Mouse (Mus musculus) hindbrain, embryonic 11.5 days (tissue): Measurements from ENCODE around the gene Nos1ap. TPM values are rescaled to one million over a fixed set of nuclear protein-coding genes. Genes with fewer than 3 reads are reported as not detected.

Source experiments
- ATAC-seq: fragments of 200-750 bp; cut with Nextera tagmentation; 2 replicates; pipeline ENCODE4 v1.8.0; 2017; ENCODE audit warnings: mild to moderate bottlenecking, moderate TSS enrichment, moderate library complexity; ENCODE audit not compliant: low FRiP score
- DNase-seq: peaks from one replicate; pipeline ENCODE4 v3.0.0-alpha.2; 2015; ENCODE audit warnings: low spot score
- H3K27ac ChIP-seq: fragments of 300-500 bp; sonication (generic); 2 replicates; pipeline ENCODE4 v1.5.1; 2014; ENCODE audit warnings: mild to moderate bottlenecking, low read depth, low read length
- H3K27me3 ChIP-seq: fragments of 300-500 bp; sonication (generic); 2 replicates; pipeline ENCODE4 v1.6.1; 2014; ENCODE audit warnings: mild to moderate bottlenecking, low read length, moderate library complexity, mixed read lengths; ENCODE audit not compliant: control insufficient read depth, insufficient read depth
- H3K36me3 ChIP-seq: fragments of 300-500 bp; sonication (generic); 2 replicates; pipeline ENCODE4 v1.6.1; 2014; ENCODE audit warnings: mild to moderate bottlenecking, low read length, moderate library complexity, mixed read lengths; ENCODE audit not compliant: control insufficient read depth, insufficient read depth
- H3K4me1 ChIP-seq: fragments of 300-500 bp; sonication (generic); replicated peaks from 2 replicates; pipeline ENCODE4 v1.6.1; 2014; ENCODE audit warnings: low read length, mixed read lengths; ENCODE audit not compliant: control insufficient read depth, insufficient read depth
- H3K4me2 ChIP-seq: fragments of 300-500 bp; sonication (generic); replicated peaks from 2 replicates; pipeline ENCODE4 v1.6.1; 2014; ENCODE audit warnings: mild to moderate bottlenecking, low read depth, low read length
- H3K4me3 ChIP-seq: fragments of 300-500 bp; sonication (generic); 2 replicates; pipeline ENCODE4 v1.5.1; 2014; ENCODE audit warnings: low read depth, low read length
- H3K9ac ChIP-seq: fragments of 300-500 bp; sonication (generic); 2 replicates; pipeline ENCODE4 v1.6.1; 2014; ENCODE audit warnings: low read depth, low read length
- H3K9me3 ChIP-seq: fragments of 300-500 bp; sonication (generic); 2 replicates; pipeline ENCODE4 v1.6.1; 2016; ENCODE audit warnings: low read length; ENCODE audit not compliant: control insufficient read depth
- WGBS: fragments of 180-500 bp; shearing (Covaris S2); extraction: QIAGEN DNeasy Blood & Tissue Kit; methylation state at CpG from one replicate; pipeline ENCODE4 v1.1.7; 2014; 5-methylcytosine and 5-hydroxymethylcytosine counted together
- polyA plus RNA-seq: library from polyadenylated mRNA; unstranded; fragments of >200 nt; fragmentation: Nextera tagmentation; extraction: Ambion mirVana; gene quantifications from 2 replicates; pipeline ENCODE4 v1.2.1, GENCODE M21; 2014

Nos1ap gene
- polyA plus RNA-seq, 1 experiment from 2014 or later, result 9.7 TPM

GRCm38 (mm10) chr1:170325277-170325676 lies 264.4 kb downstream of the Nos1ap start:
- Histone ChIP-seq H3K27ac (no peak overlapping the region), H3K27me3 (no peaks in the 10 kb centered on the region), H3K4me1 (no peaks in the 10 kb centered on the region), H3K36me3 (no peaks in the 10 kb centered on the region), H3K4me3 (no peak overlapping the region), H3K9ac (no peak overlapping the region), H3K4me2 (no peak overlapping the region), H3K9me3 (no peaks in the 10 kb centered on the region)
- WGBS, result 85% methylated on average over 4 of the region's 4 CpGs
- ATAC-seq (no peak), DNase-seq (no peak)

- H3K4me3 ChIP-seq, result no peak overlapping the region
- 100% methylated on average over 1 of the region's 1 CpGs for WGBS
- ATAC-seq, result no peak
- DNase-seq, result no peak
- no peaks in the 10 kb centered on the region for H3K4me1 ChIP-seq
- no peaks in the 10 kb centered on the region for H3K9me3 ChIP-seq
- no peak overlapping the region for H3K4me2 ChIP-seq
- no peaks in the 10 kb centered on the region for H3K27me3 ChIP-seq
- H3K27ac ChIP-seq, result no peak overlapping the region
- no peaks in the 10 kb centered on the region for H3K36me3 ChIP-seq
- H3K9ac ChIP-seq, result no peak overlapping the region
Observed at GRCm38 (mm10) chr1:170324312-170324711, 265.3 kb downstream of the Nos1ap start.

GRCm38 (mm10) chr1:170323001-170323400 lies 266.7 kb downstream of the Nos1ap start:
- Histone ChIP-seq H3K27ac (no peak overlapping the region), H3K27me3 (no peaks in the 10 kb centered on the region), H3K36me3 (no peaks in the 10 kb centered on the region), H3K4me2 (no peak overlapping the region), H3K4me1 (no peaks in the 10 kb centered on the region), H3K9ac (no peak overlapping the region), H3K9me3 (no peaks in the 10 kb centered on the region), H3K4me3 (no peak overlapping the region)
- ATAC-seq (no peak), DNase-seq (no peak)
- 89% methylated on average over 10 of the region's 10 CpGs for WGBS

DNA sequence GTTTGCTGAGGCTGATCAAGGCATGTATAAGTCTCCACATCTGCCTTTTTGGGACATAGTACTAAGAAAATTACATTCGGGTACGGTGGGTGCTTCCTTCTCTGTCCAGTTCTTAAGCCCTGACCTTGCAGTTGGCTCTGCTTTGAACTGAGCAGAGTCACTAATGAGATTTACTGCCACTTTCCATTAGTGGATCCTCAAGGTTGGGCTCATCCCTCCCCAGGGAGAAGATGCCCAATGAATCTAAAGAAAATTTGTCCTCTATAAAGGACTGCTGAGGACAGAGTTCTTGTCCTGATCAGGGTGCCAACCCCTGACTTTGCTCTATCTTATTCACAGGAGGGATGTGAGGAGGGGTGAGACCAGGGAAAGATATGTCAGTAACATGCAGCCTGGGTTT lies 267.6 kb downstream of the Nos1ap start:
- H3K4me2 ChIP-seq, result no peak overlapping the region
- no peak overlapping the region for H3K27ac ChIP-seq
- no peak for ATAC-seq

DNA sequence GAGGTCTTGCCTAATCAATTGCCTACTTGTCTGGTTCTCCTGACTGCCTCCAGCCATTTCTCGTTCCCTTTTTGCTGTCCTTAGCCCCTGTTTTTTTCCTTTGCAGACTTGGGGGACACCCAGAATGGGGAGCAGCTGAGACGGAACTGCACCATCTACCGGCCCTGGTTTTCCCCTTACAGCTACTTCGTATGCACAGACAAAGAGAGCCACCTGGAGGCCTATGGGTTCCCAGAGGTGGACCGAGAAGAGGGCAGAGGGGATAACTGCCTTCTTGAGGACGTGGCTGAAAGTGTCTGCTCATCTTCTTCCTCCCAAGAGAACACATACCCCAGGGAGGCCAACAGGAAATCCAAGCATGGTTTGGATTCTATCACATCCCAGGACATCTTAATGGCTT lies 278.2 kb downstream of the Nos1ap start:
- no peak overlapping the region for H3K9ac ChIP-seq
- H3K4me2 ChIP-seq, result no peak overlapping the region
- no peaks in the 10 kb centered on the region for H3K9me3 ChIP-seq
- no peak for ATAC-seq
- no peaks in the 10 kb centered on the region for H3K36me3 ChIP-seq
- WGBS, result 79% methylated on average over 6 of the region's 6 CpGs
- no peaks in the 10 kb centered on the region for H3K27me3 ChIP-seq
- DNase-seq, result no peak
- H3K4me3 ChIP-seq, result no peak overlapping the region
- H3K27ac ChIP-seq, result no peak overlapping the region
- H3K4me1 ChIP-seq, result no peaks in the 10 kb centered on the region

More for the DNA sequence above, 267.6 kb downstream of the Nos1ap start:
- 88% methylated on average over 2 of the region's 2 CpGs for WGBS
- Histone ChIP-seq H3K36me3 (no peaks in the 10 kb centered on the region), H3K4me3 (no peak overlapping the region), H3K4me1 (no peaks in the 10 kb centered on the region), H3K9me3 (no peaks in the 10 kb centered on the region), H3K9ac (no peak overlapping the region), H3K27me3 (no peaks in the 10 kb centered on the region)
- no peak for DNase-seq

GRCm38 (mm10) chr1:170308503-170308902 lies 281.2 kb downstream of the Nos1ap start, which contains the start of gene Spata46:
Gene Spata46, plus strand, starts transcription at chr1:170308803.
- H3K27me3 ChIP-seq, result no peaks in the 10 kb centered on the region
- 91% methylated on average over 4 of the region's 4 CpGs for WGBS
- DNase-seq, result no peak

GRCm38 (mm10) chr1:170306232-170306631 lies 283.4 kb downstream of the Nos1ap start, which contains the start of gene Gm7694:
Gene Gm7694, minus strand, starts transcription at chr1:170306332.
- no peak within 1 kb of the TSS for H3K4me3 ChIP-seq
- DNase-seq (no peak), ATAC-seq (no peak)
- no peak within 1 kb of the TSS for H3K9ac ChIP-seq
- H3K27me3 ChIP-seq, result no peaks in the 10 kb centered on the region
- H3K9me3 ChIP-seq, result no peaks in the 10 kb centered on the region
- H3K36me3 ChIP-seq, result no peaks in the 10 kb centered on the region
- 95% methylated on average over 4 of the region's 4 CpGs for WGBS
- H3K4me2 ChIP-seq, result no peak within 1 kb of the TSS
- H3K4me1 ChIP-seq, result no peaks in the 10 kb centered on the region
- H3K27ac ChIP-seq, result no peak within 1 kb of the TSS

More at GRCm38 (mm10) chr1:170308503-170308902, 281.2 kb downstream of the Nos1ap start, which contains the start of gene Spata46:
- H3K9ac ChIP-seq, result no peak within 1 kb of the TSS
- no peaks in the 10 kb centered on the region for H3K9me3 ChIP-seq
- no peaks in the 10 kb centered on the region for H3K36me3 ChIP-seq
- H3K4me1 ChIP-seq, result no peaks in the 10 kb centered on the region
- no peak within 1 kb of the TSS for H3K27ac ChIP-seq
- ATAC-seq, result no peak
- H3K4me2 ChIP-seq, result no peak within 1 kb of the TSS
- H3K4me3 ChIP-seq, result no peak within 1 kb of the TSS

GRCm38 (mm10) chr1:170305002-170305401 lies 284.7 kb downstream of the Nos1ap start:
- H3K9me3 ChIP-seq, result no peaks in the 10 kb centered on the region
- ATAC-seq, result no peak
- no peak overlapping the region for H3K4me2 ChIP-seq
- H3K9ac ChIP-seq, result no peak overlapping the region
- H3K4me3 ChIP-seq, result no peak overlapping the region
- DNase-seq, result no peak
- no peak overlapping the region for H3K27ac ChIP-seq
- 94% methylated on average over 10 of the region's 10 CpGs for WGBS
- no peaks in the 10 kb centered on the region for H3K4me1 ChIP-seq
- no peaks in the 10 kb centered on the region for H3K36me3 ChIP-seq
- H3K27me3 ChIP-seq, result no peaks in the 10 kb centered on the region

DNA sequence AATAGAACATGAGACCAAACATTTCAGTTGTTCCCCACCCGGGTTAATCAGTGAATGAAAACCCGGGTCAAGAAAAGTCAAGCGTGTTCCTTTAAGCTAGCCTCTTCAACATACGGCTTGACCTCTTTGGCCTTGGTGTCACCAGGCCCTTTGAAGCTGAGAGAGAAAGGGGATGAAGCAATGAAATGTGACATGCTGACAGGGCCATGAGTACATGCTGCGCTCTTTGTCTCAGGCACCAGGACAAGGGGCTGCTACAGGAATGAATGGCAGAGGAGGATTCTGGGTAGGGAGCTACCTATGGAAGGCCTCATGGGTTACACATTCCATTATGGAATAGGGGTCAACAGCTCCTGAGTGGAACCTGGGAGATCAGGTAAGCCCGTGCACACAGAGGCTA lies 286.6 kb downstream of the Nos1ap start:
- no peak overlapping the region for H3K9ac ChIP-seq
- no peaks in the 10 kb centered on the region for H3K4me1 ChIP-seq
- H3K27ac ChIP-seq, result no peak overlapping the region
- 32% methylated on average over 6 of the region's 6 CpGs for WGBS
- H3K4me3 ChIP-seq, result no peak overlapping the region
- H3K9me3 ChIP-seq, result no peaks in the 10 kb centered on the region
- H3K36me3 ChIP-seq, result no peaks in the 10 kb centered on the region
- no peaks in the 10 kb centered on the region for H3K27me3 ChIP-seq
- DNase-seq (peak; percentile 12), ATAC-seq (no peak)
- H3K4me2 ChIP-seq, result no peak overlapping the region
